Mouse (Mus musculus) olfactory bulb, adult 2 months (tissue): ENCODE data around the gene Prss46.

Source experiments
- CTCF ChIP-seq: fragments of 200-500 bp; IDR thresholded peaks from 2 replicates; pipeline ENCODE4 v1.5.1; 2012; ENCODE audit warnings: low read depth, mild to moderate bottlenecking, low read length, moderate library complexity; ENCODE audit not compliant: insufficient read depth
- POLR2A ChIP-seq: fragments of 200-500 bp; IDR thresholded peaks from 2 replicates; pipeline ENCODE4 v1.6.1; 2012; ENCODE audit warnings: mild to moderate bottlenecking, low read depth, low read length, moderate library complexity; ENCODE audit not compliant: insufficient read depth

DNA sequence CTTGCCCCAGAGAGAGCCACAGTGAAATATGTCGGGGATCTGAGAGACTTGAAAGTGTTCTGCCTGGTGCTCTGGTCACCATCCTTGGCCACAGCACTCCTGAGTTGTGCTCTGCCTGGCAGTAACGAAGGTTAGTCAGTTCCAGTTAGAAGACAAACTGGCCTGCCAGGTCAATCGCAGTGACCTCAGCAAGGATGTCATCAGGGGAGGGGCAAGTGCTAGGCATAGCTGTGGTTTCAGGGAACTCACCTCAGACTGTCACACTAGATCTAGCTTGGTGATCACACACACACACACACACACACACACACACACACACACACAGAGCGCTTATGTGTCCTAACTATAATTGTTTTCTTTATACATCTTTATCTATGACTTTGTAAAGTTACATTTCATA is 41.0 kb upstream of the Prss46 start:
- TF ChIP-seq CTCF, result no peak
- no peak for TF ChIP-seq POLR2A
